ENCODE assay signal across 9 mouse cellular contexts in the genomic region with DNA sequence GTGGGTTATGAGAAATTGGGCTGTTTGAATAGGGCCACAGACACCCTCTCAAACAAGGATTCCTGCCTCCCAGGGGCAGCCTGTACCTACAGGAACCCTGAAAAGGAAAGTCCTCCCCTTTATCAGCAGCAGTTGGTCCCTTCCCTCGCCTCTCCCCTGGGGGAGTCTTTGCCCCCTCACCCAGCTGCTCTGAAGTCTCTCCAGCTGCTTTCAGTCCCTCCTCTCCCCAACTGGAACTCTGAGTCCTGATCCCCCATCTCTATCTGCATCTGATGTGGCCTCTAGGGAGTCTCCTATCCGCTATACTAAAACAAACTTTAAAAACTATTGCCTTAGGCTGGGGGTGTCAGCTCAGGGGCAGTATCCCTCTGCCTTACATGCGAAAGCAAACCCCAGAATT. TPM values are rescaled to one million over a fixed set of nuclear protein-coding genes. Genes with fewer than 3 reads are reported as not detected.
DNase-seq lines count a peak whose midpoint lies in the region; ATAC-seq and TF ChIP-seq lines count a peak whose summit lies in the region.
"Had no signal": no experiment of that assay in that cellular context is flagged by ENCODE, and none has a peak within 500 bp of the region (broad histone marks: within the 10 kb centered on the region; RNA-seq: fewer than 3 reads in every experiment).

No protein-coding gene starts in this region.

- peak overlapping the region; percentile 97 for H3K4me2 ChIP-seq in heart, embryonic 13.5 days
- H3K4me2 ChIP-seq in limb, embryonic 15.5 days: peak overlapping the region; percentile 99; the same call in 1 of the 2 replicates

- no peak for ATAC-seq in heart, embryonic 13.5 days (ENCODE audit: extremely low read depth, insufficient number of reproducible peaks, low FRiP score, low TSS enrichment)
- no peak for ATAC-seq in limb, embryonic 15.5 days (ENCODE audit: insufficient number of reproducible peaks, low FRiP score, low TSS enrichment, low read depth)

- WGBS in heart, embryonic 13.5 days: 61% methylated on average over 3 of the region's 3 CpGs
- WGBS in limb, embryonic 15.5 days: 87% methylated on average over 3 of the region's 3 CpGs

- no peak for TF ChIP-seq EP300 in ES-Bruce4 (IDR thresholded peaks at IDR 0.05; ENCODE audit: insufficient read depth, low read depth, low read length)

- no peak for DNase-seq in heart, adult 9 months (ENCODE audit: low spot score in 2 of 2)
- peak; percentile 50 for DNase-seq in A20 (ENCODE audit: low read depth, low spot score)
- DNase-seq in frontal cortex, postnatal 25 days (ENCODE audit: low spot score in 2 of 2): no peak
- no peak for DNase-seq in thymus, adult 18-20 months
- DNase-seq: cerebellum, postnatal 14 days; left cerebral cortex, postnatal 4 days had no signal

- H3K9me3 ChIP-seq in heart, embryonic 13.5 days: no peaks in the 10 kb centered on the region
- H3K9me3 ChIP-seq in ES-Bruce4 (replicated peaks; ENCODE audit: control insufficient read depth, insufficient read depth, low read length, poor library complexity, severe bottlenecking): no peaks in the 10 kb centered on the region
- no peaks in the 10 kb centered on the region for H3K9me3 ChIP-seq in limb, embryonic 15.5 days

- peak overlapping the region; percentile 79 for H3K4me3 ChIP-seq in heart, embryonic 13.5 days
- H3K4me3 ChIP-seq in ES-Bruce4 (ENCODE audit: low read depth, low read length): peak overlapping the region; percentile 61; the same call in 1 of the 2 replicates
- no peak overlapping the region for H3K4me3 ChIP-seq in limb, embryonic 15.5 days

- H3K36me3 ChIP-seq in heart, embryonic 13.5 days: no peaks in the 10 kb centered on the region
- H3K36me3 ChIP-seq in ES-Bruce4 (ENCODE audit: control insufficient read depth, insufficient read depth, low read length, poor library complexity, severe bottlenecking): no peaks in the 10 kb centered on the region
- H3K36me3 ChIP-seq in limb, embryonic 15.5 days: no peaks in the 10 kb centered on the region

- peak overlapping the region; percentile 95 for H3K27ac ChIP-seq in heart, embryonic 13.5 days (replicated peaks)
- H3K27ac ChIP-seq in ES-Bruce4 (ENCODE audit: insufficient read depth, low read length): no peak overlapping the region
- peak overlapping the region; percentile 13; the same call in 1 of the 2 replicates for H3K27ac ChIP-seq in limb, embryonic 15.5 days

- no peaks in the 10 kb centered on the region for H3K27me3 ChIP-seq in heart, embryonic 13.5 days (replicated peaks)
- no peaks in the 10 kb centered on the region for H3K27me3 ChIP-seq in ES-Bruce4 (ENCODE audit: control insufficient read depth, insufficient read depth, low read length, poor library complexity, severe bottlenecking)
- no peaks in the 10 kb centered on the region for H3K27me3 ChIP-seq in limb, embryonic 15.5 days

- peak overlapping the region; percentile 86 for H3K9ac ChIP-seq in heart, embryonic 13.5 days
- peak overlapping the region; percentile 42 for H3K9ac ChIP-seq in ES-Bruce4 (ENCODE audit: low read depth, poor library complexity, severe bottlenecking)
- no peak overlapping the region for H3K9ac ChIP-seq in limb, embryonic 15.5 days

- no peak for TF ChIP-seq CTCF in ES-Bruce4 (IDR thresholded peaks at IDR 0.05; ENCODE audit: low read depth, low read length)

- H3K4me1 ChIP-seq in heart, embryonic 13.5 days: peaks cover 61% of the 10 kb centered on the region
- H3K4me1 ChIP-seq in ES-Bruce4 (ENCODE audit: control insufficient read depth, insufficient read depth, low read length): peaks cover 7% of the 10 kb centered on the region
- peaks cover 61% of the 10 kb centered on the region for H3K4me1 ChIP-seq in limb, embryonic 15.5 days

- no peak for TF ChIP-seq POLR2A in ES-Bruce4 (IDR thresholded peaks at IDR 0.05; ENCODE audit: insufficient read depth, low read length)

RNA-seq across cellular contexts. Expression of a gene that starts 0.9 kb away (rescaled TPM):
- 29.4 and 30.3 TPM in 2 replicates for polyA plus RNA-seq in heart, embryonic 13.5 days (2015; fragmentation: Nextera tagmentation; extraction: Ambion mirVana)
- 34.9 and 48.2 TPM in 2 replicates for polyA plus RNA-seq in ES-Bruce4 (2011; ENCODE audit: insufficient read depth, insufficient read length, low read depth, missing spikeins)
- polyA plus RNA-seq in limb, embryonic 15.5 days (2015; fragmentation: Nextera tagmentation; extraction: Ambion mirVana): 50.1 and 51.4 TPM in 2 replicates

RNA-seq across cellular contexts. Expression of a gene that starts 5.3 kb away (rescaled TPM):
- polyA plus RNA-seq in heart, embryonic 13.5 days (2015; fragmentation: Nextera tagmentation; extraction: Ambion mirVana): 0.20 and 1.3 TPM in 2 replicates
- polyA plus RNA-seq in ES-Bruce4 (2011; ENCODE audit: insufficient read depth, insufficient read length, low read depth, missing spikeins): 3.2 and 3.5 TPM in 2 replicates
- 0.67 and 0.96 TPM in 2 replicates for polyA plus RNA-seq in limb, embryonic 15.5 days (2015; fragmentation: Nextera tagmentation; extraction: Ambion mirVana)

RNA-seq across cellular contexts. Expression of a gene that starts 42.6 kb away (rescaled TPM):
- 15.2 and 16.4 TPM in 2 replicates for polyA plus RNA-seq in heart, embryonic 13.5 days (2015; fragmentation: Nextera tagmentation; extraction: Ambion mirVana)
- polyA plus RNA-seq in ES-Bruce4 (2011; ENCODE audit: insufficient read depth, insufficient read length, low read depth, missing spikeins): 14.0 and 15.1 TPM in 2 replicates
- polyA plus RNA-seq in limb, embryonic 15.5 days (2015; fragmentation: Nextera tagmentation; extraction: Ambion mirVana): 14.0 and 14.2 TPM in 2 replicates

RNA-seq across cellular contexts. Expression of a gene that starts 58.6 kb away (rescaled TPM):
- polyA plus RNA-seq in heart, embryonic 13.5 days (2015; fragmentation: Nextera tagmentation; extraction: Ambion mirVana): 74.7 and 76.3 TPM in 2 replicates
- 116 and 127 TPM in 2 replicates for polyA plus RNA-seq in ES-Bruce4 (2011; ENCODE audit: insufficient read depth, insufficient read length, low read depth, missing spikeins)
- polyA plus RNA-seq in limb, embryonic 15.5 days (2015; fragmentation: Nextera tagmentation; extraction: Ambion mirVana): 179 and 183 TPM in 2 replicates
